Mouse (Mus musculus) c-Kit-positive CD71-positive TER-119-negative erythroid progenitor cells, embryonic 14.5 days (primary cell): Measurements from ENCODE around the gene Ppm1g.
"Not testable (repeated sequence)": the region's sequence is repeated elsewhere in the genome, so short reads cannot be mapped to it uniquely, and the experiment has no call there.

Experiments used
- DNase-seq: peaks from one replicate; pipeline ENCODE4 v3.0.0-alpha.2; 2013; ENCODE audit warnings: low read depth

Gene Ppm1g

GRCm38 (mm10) chr5:31219070-31219469, 1.4 kb downstream of the Ppm1g start:
- DNase-seq: peak; percentile 80

- peak; percentile 75 for DNase-seq
Observed at GRCm38 (mm10) chr5:31218294-31218693, 2.2 kb downstream of the Ppm1g start.

- DNase-seq: not testable (repeated sequence)
Observed at GRCm38 (mm10) chr5:31216554-31216953, 3.9 kb downstream of the Ppm1g start.

GRCm38 (mm10) chr5:31204421-31204820, 16.1 kb downstream of the Ppm1g start:
- no peak for DNase-seq

GRCm38 (mm10) chr5:31203866-31204265, 16.6 kb downstream of the Ppm1g start:
- DNase-seq: no peak

GRCm38 (mm10) chr5:31202933-31203332, 17.6 kb downstream of the Ppm1g start:
- DNase-seq: no peak

GRCm38 (mm10) chr5:31201742-31202590, 18.5 kb downstream of the Ppm1g start, which contains the start of gene Zfp513:
Gene Zfp513 (minus strand): TSS chr5:31202303.
- peak; percentile 94 for DNase-seq

- no peak for DNase-seq
Observed at GRCm38 (mm10) chr5:31201042-31201741, 19.3 kb downstream of the Ppm1g start.

GRCm38 (mm10) chr5:31200327-31200768, 20.1 kb downstream of the Ppm1g start:
- DNase-seq: no peak

- no peak for DNase-seq
Observed at GRCm38 (mm10) chr5:31199893-31200292, 20.6 kb downstream of the Ppm1g start.

- DNase-seq: no peak
Observed at GRCm38 (mm10) chr5:31199321-31199892, 21.1 kb downstream of the Ppm1g start.

- no peak for DNase-seq
Observed at GRCm38 (mm10) chr5:31198616-31199320, 21.7 kb downstream of the Ppm1g start.

- no peak for DNase-seq
Observed at GRCm38 (mm10) chr5:31198170-31198569, 22.3 kb downstream of the Ppm1g start.

- no peak for DNase-seq
Observed at GRCm38 (mm10) chr5:31197072-31197471, 23.4 kb downstream of the Ppm1g start.

GRCm38 (mm10) chr5:31196207-31196606, 24.3 kb downstream of the Ppm1g start:
- DNase-seq: no peak

- no peak for DNase-seq
Observed at GRCm38 (mm10) chr5:31195671-31196070, 24.8 kb downstream of the Ppm1g start.

- no peak for DNase-seq
Observed at GRCm38 (mm10) chr5:31194486-31195485, 25.7 kb downstream of the Ppm1g start.

- no peak for DNase-seq
Observed at GRCm38 (mm10) chr5:31193631-31194281, 26.7 kb downstream of the Ppm1g start.

- DNase-seq: peak; percentile 99
Observed at GRCm38 (mm10) chr5:31192939-31193630, 27.4 kb downstream of the Ppm1g start, which contains the start of the genes Snx17 and Eif2b4. Gene Snx17 (plus strand): TSS chr5:31193227. Gene Eif2b4 (minus strand): TSS chr5:31193430.
